Mouse (Mus musculus): ENCODE results near the gene Asna1. TPM values are rescaled to one million over a fixed set of nuclear protein-coding genes. Genes with fewer than 3 reads are reported as not detected.

Asna1 gene
- polyA plus RNA-seq, 1 experiment from 2014 or later, result 157 TPM

DNA sequence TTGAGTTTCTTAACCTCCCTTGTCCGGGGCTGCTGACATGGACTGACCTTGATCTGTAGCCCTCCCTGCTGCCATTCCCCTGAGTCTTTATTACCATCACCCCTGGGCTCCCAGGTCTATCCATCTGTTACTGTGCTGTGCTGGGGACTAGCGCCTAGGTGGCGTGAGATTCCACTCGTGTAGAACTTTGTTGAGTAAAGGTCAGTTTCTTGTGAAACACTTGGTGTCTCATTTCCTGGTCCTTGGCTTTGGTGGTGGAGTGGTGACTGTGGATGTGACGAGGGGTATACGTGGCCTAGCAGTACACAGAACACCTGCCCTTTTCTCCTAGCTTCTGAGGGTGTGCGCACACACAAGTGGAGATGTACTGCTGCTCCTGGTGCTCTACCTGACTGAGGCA lies 32.3 kb upstream of the Asna1 start:
- Histone ChIP-seq H3K27ac (no peak overlapping the region), H3K4me3 (no peak overlapping the region), H3K36me3 (peaks cover 51% of the 10 kb centered on the region), H3K4me1 (peaks cover 15% of the 10 kb centered on the region), H3K27me3 (ENCODE audit: insufficient read depth, poor library complexity, severe bottlenecking) (no peaks in the 10 kb centered on the region), H3K9me3 (no peaks in the 10 kb centered on the region)
- 85% methylated on average over 7 of the region's 7 CpGs for WGBS
- no peak for DNase-seq (ENCODE audit: low spot score)

DNA sequence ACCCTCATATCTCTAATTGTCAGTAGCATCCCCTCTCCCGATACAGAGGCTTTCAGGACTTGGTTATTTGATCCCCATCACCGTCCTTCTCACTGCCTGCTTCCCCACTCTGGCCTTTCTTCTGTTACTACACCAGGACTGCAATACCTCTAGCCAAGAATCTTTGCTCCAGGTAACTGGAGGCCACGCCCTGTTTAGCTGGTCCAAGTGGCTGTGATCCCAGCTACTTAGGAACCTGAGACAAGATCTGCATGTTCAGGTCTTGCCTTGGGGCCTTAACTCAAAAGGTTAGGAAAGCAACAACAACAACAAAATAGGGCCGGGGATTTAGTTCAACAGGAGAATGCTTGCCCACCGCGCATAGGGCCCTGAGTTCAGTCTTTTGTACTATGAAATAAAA lies 18.5 kb upstream of the Asna1 start:
- no peak overlapping the region for H3K27ac ChIP-seq
- H3K27me3 ChIP-seq (ENCODE audit: insufficient read depth, poor library complexity, severe bottlenecking), result no peaks in the 10 kb centered on the region
- H3K4me3 ChIP-seq, result no peak overlapping the region
- H3K4me1 ChIP-seq, result peaks cover 5% of the 10 kb centered on the region
- no peaks in the 10 kb centered on the region for H3K9me3 ChIP-seq
- 91% methylated on average over 6 of the region's 6 CpGs for whole genome bisulfite sequencing
- no peak for DNase-seq (ENCODE audit: low spot score)
- H3K36me3 ChIP-seq, result peaks cover 87% of the 10 kb centered on the region

DNA sequence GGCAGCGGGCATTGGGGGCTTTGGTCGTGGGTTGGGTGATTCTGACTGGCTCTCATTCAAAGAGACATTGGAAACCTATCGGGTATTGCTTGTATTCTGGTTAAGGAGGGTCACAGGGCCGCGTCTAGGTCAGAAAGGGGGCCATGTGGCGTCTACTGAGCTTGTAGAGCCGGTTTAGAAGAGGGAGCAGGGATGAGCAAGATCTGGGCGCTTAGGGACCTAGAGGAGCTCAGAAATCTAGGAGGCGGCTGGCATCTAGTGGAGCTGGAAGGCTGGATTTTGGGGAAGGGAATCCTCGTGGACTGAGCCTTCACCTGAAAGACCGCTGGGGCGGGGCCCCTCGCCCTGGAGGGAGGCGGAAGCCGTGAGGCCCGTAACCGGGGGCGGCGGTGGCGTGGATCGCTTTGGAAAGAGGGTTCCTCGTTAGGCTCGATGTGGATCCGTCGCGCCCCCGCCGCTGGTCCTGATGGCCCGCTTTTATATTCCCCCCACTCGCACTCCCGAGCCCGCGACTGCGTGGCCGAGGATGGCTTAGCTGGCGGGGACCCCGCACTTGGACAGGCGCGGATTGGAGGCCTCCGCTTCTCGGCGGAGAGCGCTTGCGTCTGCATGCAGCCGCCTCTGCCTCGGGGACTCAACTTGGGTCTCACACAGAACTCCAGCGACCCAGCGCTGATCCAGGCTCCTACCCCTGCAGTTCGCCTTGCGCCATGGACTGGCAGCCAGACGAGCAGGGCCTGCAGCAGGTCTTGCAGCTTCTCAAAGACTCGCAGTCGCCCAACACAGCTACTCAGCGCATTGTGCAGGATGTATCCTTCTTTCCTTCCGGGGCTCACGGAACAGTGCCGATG lies 12.8 kb upstream of the Asna1 start:
- under 1% methylated on average over 57 of the region's 57 CpGs for WGBS
- Histone ChIP-seq H3K9me3 (no peaks in the 10 kb centered on the region), H3K4me3 (peak overlapping the region; percentile 85), H3K27me3 (ENCODE audit: insufficient read depth, poor library complexity, severe bottlenecking) (no peaks in the 10 kb centered on the region), H3K4me1 (peaks cover 26% of the 10 kb centered on the region), H3K36me3 (peaks cover 42% of the 10 kb centered on the region), H3K27ac (peak overlapping the region; percentile 96)
- DNase-seq (ENCODE audit: low spot score), result peak; percentile 89

DNA sequence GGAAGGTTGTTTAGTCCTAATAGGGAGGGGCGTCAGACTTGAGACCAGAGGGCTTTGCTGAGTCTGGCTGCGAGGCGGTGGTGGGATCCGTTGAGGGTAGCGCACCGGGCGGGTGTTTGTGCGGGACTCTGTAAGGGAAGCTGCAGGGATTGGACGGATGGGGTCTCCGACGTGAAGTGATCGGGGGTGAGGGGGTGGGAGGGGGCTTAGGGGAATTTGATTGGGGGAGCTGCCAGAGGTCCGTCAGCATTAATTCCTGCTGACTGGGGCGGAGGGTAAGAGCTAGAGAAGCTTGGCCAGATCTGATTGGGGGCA lies 12.2 kb upstream of the Asna1 start:
- Histone ChIP-seq H3K4me3 (peak overlapping the region; percentile 85), H3K4me1 (peaks cover 26% of the 10 kb centered on the region), H3K27ac (peak overlapping the region; percentile 96), H3K36me3 (peaks cover 43% of the 10 kb centered on the region), H3K9me3 (no peaks in the 10 kb centered on the region), H3K27me3 (ENCODE audit: insufficient read depth, poor library complexity, severe bottlenecking) (no peaks in the 10 kb centered on the region)
- WGBS, result under 1% methylated on average over 14 of the region's 14 CpGs
- DNase-seq (ENCODE audit: low spot score), result no peak

DNA sequence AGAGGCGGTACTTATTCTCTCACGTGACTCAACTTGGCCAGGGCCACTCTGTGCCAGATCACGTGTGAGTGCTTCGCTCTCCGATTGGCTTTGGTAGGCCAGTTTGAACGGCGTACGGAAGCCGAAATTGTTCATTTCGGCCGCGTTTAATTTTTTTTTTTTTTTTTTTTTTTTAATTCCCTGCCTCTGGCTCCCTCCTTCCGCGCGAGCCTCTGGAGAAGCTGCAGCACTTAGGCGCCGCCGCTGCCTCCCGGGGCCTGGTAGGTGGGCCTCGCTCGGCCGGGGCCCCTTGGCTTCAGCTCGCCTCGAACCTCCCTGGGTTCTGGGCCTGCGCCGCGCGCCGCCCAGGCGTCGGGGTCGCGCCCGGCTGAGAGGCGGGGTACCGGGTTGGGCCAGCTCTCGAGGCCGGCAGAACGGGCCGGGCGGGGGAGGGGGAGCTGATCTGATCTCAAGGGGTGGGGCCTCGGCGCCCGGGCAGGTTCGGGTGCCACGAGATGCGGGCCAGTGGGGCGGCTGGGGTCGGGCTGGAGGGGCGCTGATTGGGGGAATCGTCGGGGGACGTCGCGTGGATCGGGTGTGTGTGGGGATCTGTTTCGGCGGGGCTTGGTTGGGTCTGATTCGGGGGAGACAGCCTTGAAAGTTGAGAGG lies 11.8 kb upstream of the Asna1 start, which contains the start of gene Tnpo2:
Gene Tnpo2 (plus strand): TSS at position 198 of the 648 bp plus-strand sequence.
- peaks cover 26% of the 10 kb centered on the region for H3K4me1 ChIP-seq
- H3K4me3 ChIP-seq, result peak within 1 kb of the TSS; percentile 85
- H3K27ac ChIP-seq, result peak within 1 kb of the TSS; percentile 96
- H3K27me3 ChIP-seq (ENCODE audit: insufficient read depth, poor library complexity, severe bottlenecking), result no peaks in the 10 kb centered on the region
- H3K36me3 ChIP-seq, result peaks cover 43% of the 10 kb centered on the region
- H3K9me3 ChIP-seq, result no peaks in the 10 kb centered on the region
- 1% methylated on average over 51 of the region's 59 CpGs for WGBS
- DNase-seq (ENCODE audit: low spot score), result peak; percentile 97

DNA sequence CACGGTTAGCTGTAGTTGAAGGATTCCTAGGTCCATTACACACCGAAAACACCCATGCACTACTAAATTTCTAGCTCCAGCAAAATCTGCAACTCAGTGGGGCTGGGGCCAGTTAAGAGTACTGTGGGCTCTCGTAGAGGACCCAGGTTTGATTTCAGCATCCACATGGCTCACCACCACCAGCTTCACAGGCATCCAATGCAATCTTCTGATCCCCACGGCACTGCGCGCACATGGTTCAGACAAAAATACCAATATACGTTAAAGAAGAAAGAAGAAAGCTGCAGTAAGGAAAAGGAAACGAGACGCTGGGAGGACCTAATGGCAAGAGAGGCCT lies 11.3 kb upstream of the Asna1 start:
- WGBS, result under 1% methylated on average over 9 of the region's 9 CpGs
- H3K27me3 ChIP-seq (ENCODE audit: insufficient read depth, poor library complexity, severe bottlenecking), result no peaks in the 10 kb centered on the region
- H3K36me3 ChIP-seq, result peaks cover 43% of the 10 kb centered on the region
- DNase-seq (ENCODE audit: low spot score), result no peak
- H3K27ac ChIP-seq, result peak overlapping the region; percentile 96
- H3K4me1 ChIP-seq, result peaks cover 26% of the 10 kb centered on the region
- peak overlapping the region; percentile 85 for H3K4me3 ChIP-seq
- H3K9me3 ChIP-seq, result no peaks in the 10 kb centered on the region

DNA sequence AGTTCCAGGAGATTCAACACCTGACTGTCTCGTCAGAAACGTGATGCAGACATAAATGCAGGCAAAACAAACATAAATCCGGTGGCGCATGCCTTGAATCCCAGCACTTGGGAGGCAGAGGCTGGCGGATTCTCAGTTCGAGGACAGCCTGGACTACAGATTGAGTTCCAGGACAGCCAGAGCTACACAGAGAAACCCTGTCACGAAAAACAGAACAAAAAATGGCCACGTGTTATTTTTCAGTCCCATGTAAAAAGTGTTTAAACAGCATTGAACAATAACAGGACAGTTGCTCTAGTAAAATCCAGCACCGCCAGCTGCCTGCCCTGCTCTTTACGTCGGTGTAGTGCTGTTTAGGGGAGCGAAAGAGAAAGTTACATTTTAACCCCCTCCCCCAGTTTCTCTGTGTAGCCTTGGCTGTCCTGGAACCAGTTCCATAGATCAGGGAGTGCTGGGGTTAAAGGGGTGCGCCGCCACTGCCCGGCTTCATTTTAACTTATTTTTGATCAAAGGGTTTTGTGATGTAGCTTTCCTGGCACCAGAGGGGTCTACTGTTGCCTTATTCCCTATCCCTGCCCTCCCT lies 10.7 kb upstream of the Asna1 start:
- Histone ChIP-seq H3K4me1 (peaks cover 26% of the 10 kb centered on the region), H3K27ac (peak overlapping the region; percentile 96), H3K27me3 (ENCODE audit: insufficient read depth, poor library complexity, severe bottlenecking) (no peaks in the 10 kb centered on the region), H3K4me3 (peak overlapping the region; percentile 85), H3K9me3 (no peaks in the 10 kb centered on the region), H3K36me3 (peaks cover 42% of the 10 kb centered on the region)
- DNase-seq (ENCODE audit: low spot score), result no peak
- WGBS, result 2% methylated on average over 15 of the region's 15 CpGs

DNA sequence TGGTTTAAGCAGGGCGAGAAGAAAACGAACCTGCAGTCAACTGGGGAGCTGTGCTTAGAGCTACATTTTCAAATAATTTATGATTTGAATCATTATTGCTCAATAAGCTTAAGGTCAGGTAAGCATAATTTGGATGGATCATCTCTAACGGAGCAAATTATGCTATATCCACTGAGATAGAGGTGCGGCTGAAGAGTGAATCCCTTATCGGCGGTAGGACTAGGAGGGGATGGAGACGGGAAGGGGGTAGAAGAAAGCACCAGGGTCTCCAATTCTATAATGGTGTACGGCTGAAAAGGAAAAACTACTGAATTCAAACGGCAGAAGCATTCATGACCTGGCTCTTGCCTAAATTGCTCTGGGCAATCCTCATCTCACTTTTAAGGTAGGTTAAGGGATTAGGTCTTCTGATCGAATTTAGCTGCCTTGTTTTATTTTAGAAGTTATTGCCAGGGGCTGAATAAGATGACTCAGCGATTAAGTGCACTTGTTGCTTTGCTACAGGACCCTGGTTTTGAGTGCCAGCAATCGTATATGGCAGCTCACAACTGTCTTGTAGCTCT lies 10.2 kb upstream of the Asna1 start:
- Histone ChIP-seq H3K4me1 (peaks cover 26% of the 10 kb centered on the region), H3K4me3 (peak overlapping the region; percentile 85), H3K27me3 (ENCODE audit: insufficient read depth, poor library complexity, severe bottlenecking) (no peaks in the 10 kb centered on the region), H3K27ac (peak overlapping the region; percentile 96), H3K36me3 (peaks cover 41% of the 10 kb centered on the region), H3K9me3 (no peaks in the 10 kb centered on the region)
- DNase-seq (ENCODE audit: low spot score), result no peak
- WGBS, result 7% methylated on average over 12 of the region's 12 CpGs

DNA sequence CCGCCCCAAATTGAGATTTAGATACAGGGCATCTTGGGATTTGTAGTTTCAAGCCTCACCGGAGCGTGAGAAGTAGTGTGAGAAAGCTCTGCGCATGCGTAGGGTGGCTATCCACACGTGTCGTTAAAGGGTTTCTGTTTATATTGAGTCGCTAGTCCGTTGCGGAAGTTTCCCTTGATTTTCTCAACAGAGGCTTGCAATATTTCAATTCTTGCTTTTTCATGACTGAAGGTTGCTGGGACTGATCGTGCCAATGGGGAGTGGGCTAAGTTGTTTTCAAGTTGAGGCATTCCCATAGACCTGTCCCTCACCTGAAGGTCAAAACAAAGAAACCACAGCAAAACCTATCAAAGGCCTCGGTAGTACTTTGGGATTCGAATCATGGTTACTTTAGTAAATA lies 9.7 kb upstream of the Asna1 start:
- Histone ChIP-seq H3K36me3 (peaks cover 41% of the 10 kb centered on the region), H3K4me1 (peaks cover 26% of the 10 kb centered on the region), H3K9me3 (no peaks in the 10 kb centered on the region), H3K27me3 (ENCODE audit: insufficient read depth, poor library complexity, severe bottlenecking) (no peaks in the 10 kb centered on the region), H3K4me3 (peak overlapping the region; percentile 85), H3K27ac (peak overlapping the region; percentile 96)
- peak; percentile 91 for DNase-seq (ENCODE audit: low spot score)
- WGBS, result 2% methylated on average over 13 of the region's 13 CpGs

DNA sequence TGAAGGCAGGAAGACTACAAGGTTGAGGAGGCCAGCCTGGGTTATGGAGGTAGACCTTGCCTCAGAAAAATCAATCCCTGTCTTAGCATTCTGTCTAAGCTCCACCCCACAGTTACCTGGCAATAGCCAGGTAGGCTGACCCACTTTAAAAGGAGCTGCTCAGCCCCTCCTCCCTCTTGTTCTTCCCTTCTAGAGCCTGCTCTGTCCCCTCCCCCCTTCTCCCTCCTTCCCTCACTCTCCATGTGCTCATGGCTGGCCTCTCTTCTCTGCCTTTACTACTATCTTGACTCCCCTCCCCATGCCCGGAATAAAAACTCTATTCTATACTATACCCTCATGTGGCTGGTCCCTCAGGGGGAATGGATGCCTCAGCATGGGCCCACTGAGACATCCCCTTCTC lies 8.8 kb upstream of the Asna1 start:
- Histone ChIP-seq H3K9me3 (no peaks in the 10 kb centered on the region), H3K4me1 (peaks cover 31% of the 10 kb centered on the region), H3K27me3 (ENCODE audit: insufficient read depth, poor library complexity, severe bottlenecking) (no peaks in the 10 kb centered on the region), H3K27ac (no peak overlapping the region), H3K36me3 (peaks cover 49% of the 10 kb centered on the region), H3K4me3 (no peak overlapping the region)
- DNase-seq (ENCODE audit: low spot score), result no peak
- 37% methylated on average over 1 of the region's 1 CpGs for WGBS

DNA sequence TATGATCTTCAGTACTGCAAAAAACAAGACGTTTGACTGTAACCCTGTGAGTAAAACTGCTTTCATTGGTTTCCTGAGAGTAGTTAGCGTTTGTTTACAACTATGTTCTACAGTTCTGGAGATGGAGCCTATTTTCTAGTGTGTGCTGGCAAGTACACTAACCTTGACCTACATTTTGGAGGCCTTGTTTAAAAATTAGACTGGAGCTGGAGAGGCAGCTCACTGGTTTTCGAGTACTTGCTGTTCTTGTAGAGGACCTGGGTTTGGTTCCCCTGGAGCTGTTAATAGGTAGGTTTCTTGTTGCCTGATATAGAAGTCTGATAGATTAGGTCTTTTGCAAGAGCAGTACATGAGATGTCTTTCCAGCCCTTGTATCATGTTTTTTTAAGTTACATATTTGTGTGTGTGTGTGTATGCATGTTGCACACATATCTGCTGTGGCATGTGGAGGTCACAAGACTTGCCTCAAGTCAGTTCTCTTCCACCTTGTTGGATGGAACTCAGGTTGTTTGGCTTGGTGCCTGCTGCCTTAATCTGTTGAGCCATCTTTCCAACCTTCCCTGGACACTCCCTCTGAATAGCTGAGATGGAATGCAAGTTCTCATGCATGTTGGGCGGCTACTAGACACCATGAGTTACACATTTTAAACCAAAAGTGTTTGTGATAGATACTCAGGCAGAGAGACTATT lies 7.7 kb upstream of the Asna1 start:
- Histone ChIP-seq H3K9me3 (no peaks in the 10 kb centered on the region), H3K4me1 (peaks cover 32% of the 10 kb centered on the region), H3K4me3 (no peak overlapping the region), H3K27ac (no peak overlapping the region), H3K27me3 (ENCODE audit: insufficient read depth, poor library complexity, severe bottlenecking) (no peaks in the 10 kb centered on the region), H3K36me3 (peaks cover 49% of the 10 kb centered on the region)
- no peak for DNase-seq (ENCODE audit: low spot score)
- WGBS, result 78% methylated on average over 4 of the region's 4 CpGs

DNA sequence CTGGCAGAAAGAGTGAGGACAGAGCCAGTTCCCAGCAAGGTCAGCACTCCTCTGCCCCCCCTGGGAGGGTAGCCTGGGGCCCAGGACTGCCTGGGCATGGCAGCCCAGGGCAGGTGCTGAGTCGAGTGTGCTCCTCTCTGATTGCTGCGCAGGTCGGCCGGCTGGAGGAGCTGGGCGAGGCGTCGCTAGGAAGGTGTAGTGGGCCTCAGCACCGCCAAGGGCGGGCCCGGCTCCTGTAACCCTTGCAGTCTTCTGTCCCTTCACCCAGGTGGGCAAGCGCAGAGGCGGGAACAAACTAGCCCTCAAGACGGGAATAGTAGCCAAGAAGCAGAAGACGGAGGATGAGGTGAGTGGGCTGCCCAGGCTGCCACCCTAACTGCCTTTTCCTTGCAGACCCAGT lies 4.2 kb upstream of the Asna1 start:
- H3K4me3 ChIP-seq, result peak overlapping the region; percentile 94; the same call in 1 of the 2 replicates
- WGBS, result 87% methylated on average over 14 of the region's 14 CpGs
- no peak overlapping the region for H3K27ac ChIP-seq
- H3K4me1 ChIP-seq, result peaks cover 38% of the 10 kb centered on the region
- DNase-seq (ENCODE audit: low spot score), result no peak
- H3K36me3 ChIP-seq, result peaks cover 49% of the 10 kb centered on the region
- H3K27me3 ChIP-seq (ENCODE audit: insufficient read depth, poor library complexity, severe bottlenecking), result no peaks in the 10 kb centered on the region
- no peaks in the 10 kb centered on the region for H3K9me3 ChIP-seq

All from heart, embryonic 10.5 days (tissue).